Mouse (Mus musculus): ENCODE results near the gene Vav3. TPM values are rescaled to one million over a fixed set of nuclear protein-coding genes. Genes with fewer than 3 reads are reported as not detected.

Gene Vav3
- polyA plus RNA-seq, 1 experiment, result 4.5 TPM

GRCm38 (mm10) chr3:109351956-109352684 lies 11.7 kb downstream of the Vav3 start:
- no peak for DNase-seq (ENCODE audit: extremely low spot score in 1 of 2, low spot score in 1 of 2)

- DNase-seq (ENCODE audit: extremely low spot score in 1 of 2, low spot score in 1 of 2), result no peak
These were observed 12.2 kb downstream of the Vav3 start for GRCm38 (mm10) chr3:109352690-109353089.

- DNase-seq (ENCODE audit: extremely low spot score in 1 of 2, low spot score in 1 of 2), result no peak
These were observed 13.4 kb downstream of the Vav3 start for GRCm38 (mm10) chr3:109353814-109354213.

GRCm38 (mm10) chr3:109355158-109355557 lies 14.7 kb downstream of the Vav3 start:
- DNase-seq (ENCODE audit: extremely low spot score in 1 of 2, low spot score in 1 of 2), result no peak

GRCm38 (mm10) chr3:109360746-109361145 lies 20.3 kb downstream of the Vav3 start:
- no peak for DNase-seq (ENCODE audit: extremely low spot score in 1 of 2, low spot score in 1 of 2)

GRCm38 (mm10) chr3:109361882-109362281 lies 21.4 kb downstream of the Vav3 start:
- DNase-seq (ENCODE audit: extremely low spot score in 1 of 2, low spot score in 1 of 2), result no peak

- DNase-seq (ENCODE audit: extremely low spot score in 1 of 2, low spot score in 1 of 2), result no peak
These were observed 21.9 kb downstream of the Vav3 start for GRCm38 (mm10) chr3:109362310-109362709.

GRCm38 (mm10) chr3:109363522-109363921 lies 23.1 kb downstream of the Vav3 start:
- DNase-seq (ENCODE audit: extremely low spot score in 1 of 2, low spot score in 1 of 2), result no peak

GRCm38 (mm10) chr3:109365875-109366274 lies 25.4 kb downstream of the Vav3 start:
- DNase-seq (ENCODE audit: extremely low spot score in 1 of 2, low spot score in 1 of 2), result no peak

- DNase-seq (ENCODE audit: extremely low spot score in 1 of 2, low spot score in 1 of 2), result no peak
These were observed 26.0 kb downstream of the Vav3 start for GRCm38 (mm10) chr3:109366411-109366851.

GRCm38 (mm10) chr3:109368383-109369289 lies 28.2 kb downstream of the Vav3 start:
- peak in 1 of 2 experiments; percentile 60 for DNase-seq (ENCODE audit: extremely low spot score in 1 of 2, low spot score in 1 of 2)

GRCm38 (mm10) chr3:109371576-109371975 lies 31.1 kb downstream of the Vav3 start:
- no peak for DNase-seq (ENCODE audit: extremely low spot score in 1 of 2, low spot score in 1 of 2)

- DNase-seq (ENCODE audit: extremely low spot score in 1 of 2, low spot score in 1 of 2), result no peak
These were observed 32.2 kb downstream of the Vav3 start for GRCm38 (mm10) chr3:109372678-109373077.

GRCm38 (mm10) chr3:109378278-109378677 lies 37.8 kb downstream of the Vav3 start:
- DNase-seq (ENCODE audit: extremely low spot score in 1 of 2, low spot score in 1 of 2), result no peak

GRCm38 (mm10) chr3:109378684-109379083 lies 38.2 kb downstream of the Vav3 start:
- no peak for DNase-seq (ENCODE audit: extremely low spot score in 1 of 2, low spot score in 1 of 2)

GRCm38 (mm10) chr3:109388730-109389129 lies 48.3 kb downstream of the Vav3 start:
- no peak for DNase-seq (ENCODE audit: extremely low spot score in 1 of 2, low spot score in 1 of 2)

GRCm38 (mm10) chr3:109401527-109401926 lies 61.1 kb downstream of the Vav3 start:
- DNase-seq (ENCODE audit: extremely low spot score in 1 of 2, low spot score in 1 of 2), result no peak

GRCm38 (mm10) chr3:109411294-109411693 lies 70.8 kb downstream of the Vav3 start:
- DNase-seq (ENCODE audit: extremely low spot score in 1 of 2, low spot score in 1 of 2), result no peak

- no peak for DNase-seq (ENCODE audit: extremely low spot score in 1 of 2, low spot score in 1 of 2)
These were observed 80.0 kb downstream of the Vav3 start for GRCm38 (mm10) chr3:109420403-109420802.

GRCm38 (mm10) chr3:109421019-109421418 lies 80.6 kb downstream of the Vav3 start:
- DNase-seq (ENCODE audit: extremely low spot score in 1 of 2, low spot score in 1 of 2), result peak in 1 of 2 experiments; percentile 16

GRCm38 (mm10) chr3:109423440-109424079 lies 83.1 kb downstream of the Vav3 start:
- peak in 1 of 2 experiments; percentile 23 for DNase-seq (ENCODE audit: extremely low spot score in 1 of 2, low spot score in 1 of 2)

Measured in frontal cortex, adult 2 months (tissue).